Mouse (Mus musculus): ENCODE measurements around the gene Gga1. TPM values are rescaled to one million over a fixed set of nuclear protein-coding genes. Genes with fewer than 3 reads are reported as not detected.

The Gga1 gene
- polyA plus RNA-seq, 1 experiment from 2014 or later: 50.6 TPM

GRCm38 (mm10) chr15:78937963-78938362 lies 61.0 kb downstream of the Gga1 start:
- no peak overlapping the region for H3K27ac ChIP-seq
- peak overlapping the region; percentile 35 for H3K9ac ChIP-seq
- H3K4me2 ChIP-seq: no peak overlapping the region
- H3K36me3 ChIP-seq: peaks cover 52% of the 10 kb centered on the region
- H3K4me1 ChIP-seq (replicated peaks): peaks cover 32% of the 10 kb centered on the region
- 73% methylated on average over 2 of the region's 2 CpGs for WGBS
- H3K4me3 ChIP-seq: no peak overlapping the region
- ATAC-seq (ENCODE audit: low FRiP score): no peak
- no peaks in the 10 kb centered on the region for H3K27me3 ChIP-seq
- no peaks in the 10 kb centered on the region for H3K9me3 ChIP-seq

GRCm38 (mm10) chr15:78940325-78940724 lies 63.3 kb downstream of the Gga1 start:
- no peak overlapping the region for H3K9ac ChIP-seq
- ATAC-seq (ENCODE audit: low FRiP score): no peak
- H3K36me3 ChIP-seq: peaks cover 52% of the 10 kb centered on the region
- no peak overlapping the region for H3K27ac ChIP-seq
- no peaks in the 10 kb centered on the region for H3K9me3 ChIP-seq
- peaks cover 34% of the 10 kb centered on the region for H3K4me1 ChIP-seq (replicated peaks)
- WGBS: 95% methylated on average over 13 of the region's 13 CpGs
- no peaks in the 10 kb centered on the region for H3K27me3 ChIP-seq
- H3K4me2 ChIP-seq: no peak overlapping the region
- no peak overlapping the region for H3K4me3 ChIP-seq

DNA sequence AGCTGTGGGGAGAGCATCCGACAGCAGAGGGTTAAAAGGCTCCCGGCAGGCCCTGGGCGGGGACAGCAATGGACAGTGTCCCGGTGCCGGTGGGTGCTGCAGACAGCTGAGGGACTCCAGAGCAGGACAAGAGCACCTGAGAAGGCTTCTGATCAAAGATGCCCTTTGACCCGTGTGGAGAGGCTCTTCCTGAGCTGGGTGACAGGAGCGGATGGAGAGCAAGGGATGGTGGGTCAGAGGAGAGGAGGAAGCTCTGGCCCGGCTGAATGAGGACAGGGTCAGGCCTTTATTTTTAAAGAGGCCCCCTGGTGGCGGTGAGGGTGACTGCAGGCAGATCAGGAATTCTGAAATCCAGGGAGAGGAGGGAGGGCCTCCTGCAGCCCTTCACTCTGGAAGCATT lies 65.7 kb downstream of the Gga1 start:
- WGBS: 3% methylated on average over 9 of the region's 9 CpGs
- Histone ChIP-seq H3K9ac (peak overlapping the region; percentile 72), H3K9me3 (no peaks in the 10 kb centered on the region), H3K36me3 (peaks cover 41% of the 10 kb centered on the region), H3K4me1 (replicated peaks) (peaks cover 16% of the 10 kb centered on the region), H3K4me2 (peak overlapping the region; percentile 56), H3K27me3 (no peaks in the 10 kb centered on the region), H3K27ac (peak overlapping the region; percentile 72; the same call in 1 of the 2 replicates), H3K4me3 (peak overlapping the region; percentile 33)
- ATAC-seq (ENCODE audit: low FRiP score): peak; percentile 36

Small RNAs within 50 kb of the gene (microRNA-seq; reads per million reads assigned to microRNA genes)
- gene Mir6955: not detected

Other genes starting within 250 kb of the Gga1 start
- gene Elfn2, start 158.4 kb upstream of the Gga1 start, polyA plus RNA-seq (2015; fragmentation: Nextera tagmentation; extraction: Ambion mirVana): 4.6 and 5.0 TPM in 2 replicates
- gene Mfng, start 103.7 kb upstream of the Gga1 start, polyA plus RNA-seq (2015; fragmentation: Nextera tagmentation; extraction: Ambion mirVana): 36.7 and 40.1 TPM in 2 replicates
- 1.6 TPM in 2 replicates for gene Card10, start 74.1 kb upstream of the Gga1 start, polyA plus RNA-seq (2015; fragmentation: Nextera tagmentation; extraction: Ambion mirVana)
- 9.5 and 11.0 TPM in 2 replicates for gene Cdc42ep1, start 34.6 kb upstream of the Gga1 start, polyA plus RNA-seq (2015; fragmentation: Nextera tagmentation; extraction: Ambion mirVana)
- not detected in 2 replicates for gene Lgals2, start 21.7 kb upstream of the Gga1 start, polyA plus RNA-seq (2015; fragmentation: Nextera tagmentation; extraction: Ambion mirVana)
- gene Gm49510, start 22.5 kb downstream of the Gga1 start, polyA plus RNA-seq (2015; fragmentation: Nextera tagmentation; extraction: Ambion mirVana): not detected in 2 replicates
- gene Sh3bp1, start 22.6 kb downstream of the Gga1 start, polyA plus RNA-seq (2015; fragmentation: Nextera tagmentation; extraction: Ambion mirVana): 3.8 and 4.5 TPM in 2 replicates
- gene Pdxp, start 36.7 kb downstream of the Gga1 start, polyA plus RNA-seq (2015; fragmentation: Nextera tagmentation; extraction: Ambion mirVana): 62.7 and 64.3 TPM in 2 replicates
- gene Lgals1, start 49.5 kb downstream of the Gga1 start, polyA plus RNA-seq (2015; fragmentation: Nextera tagmentation; extraction: Ambion mirVana): 193 and 202 TPM in 2 replicates
- 57.4 and 62.3 TPM in 2 replicates for gene Nol12, start 57.7 kb downstream of the Gga1 start, polyA plus RNA-seq (2015; fragmentation: Nextera tagmentation; extraction: Ambion mirVana)
- 31.6 and 36.6 TPM in 2 replicates for gene Triobp, start 70.5 kb downstream of the Gga1 start, polyA plus RNA-seq (2015; fragmentation: Nextera tagmentation; extraction: Ambion mirVana)
- gene H1f0, start 151.3 kb downstream of the Gga1 start, polyA plus RNA-seq (2015; fragmentation: Nextera tagmentation; extraction: Ambion mirVana): 259 and 266 TPM in 2 replicates
- 0.17 TPM in 1 of 2 replicates, not detected in the other for gene Galr3, start 164.7 kb downstream of the Gga1 start, polyA plus RNA-seq (2015; fragmentation: Nextera tagmentation; extraction: Ambion mirVana)
- 50.4 and 51.5 TPM in 2 replicates for gene Ankrd54, start 185.7 kb downstream of the Gga1 start, polyA plus RNA-seq (2015; fragmentation: Nextera tagmentation; extraction: Ambion mirVana)
- gene Eif3l, start 198.0 kb downstream of the Gga1 start, polyA plus RNA-seq (2015; fragmentation: Nextera tagmentation; extraction: Ambion mirVana): 179 and 185 TPM in 2 replicates
- gene Micall1, start 231.7 kb downstream of the Gga1 start, polyA plus RNA-seq (2015; fragmentation: Nextera tagmentation; extraction: Ambion mirVana): 8.7 and 10.3 TPM in 2 replicates

All from hindbrain, embryonic 13.5 days (tissue).